Mouse (Mus musculus): ENCODE measurements around the gene Lima1.
"Not testable (repeated sequence)": the region's sequence is repeated elsewhere in the genome, so short reads cannot be mapped to it uniquely, and the experiment has no call there.

The Lima1 gene

DNA sequence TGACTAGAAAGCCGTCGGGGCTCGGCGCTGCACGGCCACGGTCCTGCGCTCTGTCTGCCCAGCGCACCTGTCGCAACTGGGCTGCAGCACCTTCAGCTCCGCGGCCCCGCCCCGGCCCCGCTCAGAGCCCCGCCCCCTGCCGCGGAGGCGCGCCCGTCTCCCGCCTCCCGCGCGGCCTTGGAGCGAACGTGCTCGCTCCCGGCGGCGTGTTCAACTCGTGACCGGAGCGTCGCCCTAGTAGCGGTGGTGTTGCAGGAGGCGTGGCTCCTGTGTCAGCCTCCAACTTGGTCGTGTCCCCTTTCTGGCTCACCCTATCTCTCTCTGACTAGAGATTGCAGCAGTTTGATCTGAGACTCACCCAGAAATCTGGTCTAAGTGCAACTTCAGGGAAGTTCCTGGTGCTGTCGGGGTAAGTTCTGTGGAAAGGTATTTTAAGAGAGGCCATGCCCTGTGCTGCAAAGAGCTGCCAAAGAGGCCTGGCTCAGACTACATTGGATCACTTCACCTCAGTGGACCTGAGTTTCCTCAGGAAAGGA lies at the start of gene Lima1:
Lima1 (minus strand) TSS at position 123 of the 536 bp plus-strand sequence.
- DNase-seq: peak; percentile 80

DNA sequence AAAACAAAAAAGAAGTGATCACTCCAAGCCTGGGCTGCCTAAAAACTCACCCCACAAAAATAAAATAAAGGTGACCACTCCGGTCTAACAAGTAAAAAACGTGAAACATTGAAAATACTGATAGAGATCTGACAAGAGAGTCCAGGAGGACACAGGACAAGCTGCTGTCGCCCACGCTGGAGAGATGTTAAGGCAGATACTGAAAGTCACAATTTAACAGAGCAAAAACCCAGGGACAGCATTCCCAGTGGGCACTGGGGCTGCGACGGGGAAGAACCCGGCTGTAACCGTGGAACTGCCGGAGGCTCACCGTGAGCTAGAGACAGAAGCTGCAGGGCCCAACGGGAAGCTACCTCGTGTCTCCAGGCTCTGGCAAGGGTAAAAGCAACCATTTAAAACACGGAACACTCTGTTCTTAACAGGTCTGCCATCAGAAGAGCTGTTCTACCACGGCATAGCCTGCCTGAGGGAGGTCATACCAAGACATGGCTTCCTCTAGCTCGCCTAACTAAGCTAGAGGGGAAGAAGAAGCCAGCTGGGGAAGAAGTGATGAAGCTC lies 44.4 kb upstream of the Lima1 start:
- no peak for DNase-seq

DNA sequence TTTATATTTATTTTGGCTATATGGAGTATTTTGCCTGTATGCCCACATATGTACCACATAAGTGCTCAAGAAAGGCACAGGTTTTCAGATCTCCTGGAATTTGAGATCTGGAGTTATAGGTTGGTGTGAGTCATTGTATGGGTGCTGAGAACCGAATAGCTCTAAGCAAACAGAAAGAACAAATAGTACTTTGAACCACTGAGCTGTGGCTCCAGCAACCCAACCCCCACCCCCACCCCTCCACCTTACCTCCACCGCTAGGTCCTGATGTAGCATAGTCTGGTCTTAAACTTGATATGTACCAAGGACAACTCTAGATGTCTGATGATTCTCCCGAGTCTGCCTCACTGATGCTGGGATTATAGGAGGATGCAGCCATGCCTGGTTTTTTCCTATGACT lies 42.0 kb upstream of the Lima1 start:
- no peak for DNase-seq

DNA sequence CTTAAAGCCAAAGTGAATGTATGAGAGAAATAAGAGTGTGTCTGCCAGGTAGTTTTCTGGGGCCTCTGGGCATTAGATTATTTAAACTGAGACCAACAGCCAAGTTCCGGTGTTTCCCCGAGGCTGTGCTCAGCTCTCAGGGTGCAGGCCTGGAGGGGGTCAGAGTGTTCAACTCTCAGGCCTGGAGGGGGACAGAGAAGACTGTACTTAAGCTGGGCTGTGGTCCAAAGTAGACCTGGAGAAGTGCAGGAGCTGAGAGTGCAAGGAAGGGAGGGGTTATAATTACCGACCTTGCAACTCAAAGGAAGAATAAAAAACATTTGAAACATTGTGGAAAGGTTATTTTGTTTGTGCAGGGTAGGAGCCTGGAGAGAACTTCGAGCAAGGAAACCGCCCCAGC lies 39.4 kb upstream of the Lima1 start:
- DNase-seq: no peak

DNA sequence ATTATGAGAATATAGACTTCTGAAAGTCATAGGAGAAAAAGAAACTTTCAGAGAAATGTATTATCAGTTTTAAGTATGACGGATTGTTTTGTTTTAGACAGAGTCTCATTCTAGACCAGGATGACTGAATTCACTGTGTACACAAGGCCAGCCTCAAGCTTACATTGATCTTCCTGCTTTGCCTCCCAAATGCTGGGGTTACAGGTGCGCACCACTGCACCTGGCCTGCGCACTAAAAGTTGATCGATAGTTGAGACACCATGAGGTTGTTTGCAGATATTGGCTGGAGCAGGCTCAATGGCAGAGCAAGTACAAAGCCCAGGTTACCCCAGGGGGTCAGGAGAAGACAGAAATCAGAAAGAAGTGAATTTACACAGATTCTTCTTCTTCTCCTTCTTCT lies 36.5 kb upstream of the Lima1 start:
- no peak for DNase-seq

DNA sequence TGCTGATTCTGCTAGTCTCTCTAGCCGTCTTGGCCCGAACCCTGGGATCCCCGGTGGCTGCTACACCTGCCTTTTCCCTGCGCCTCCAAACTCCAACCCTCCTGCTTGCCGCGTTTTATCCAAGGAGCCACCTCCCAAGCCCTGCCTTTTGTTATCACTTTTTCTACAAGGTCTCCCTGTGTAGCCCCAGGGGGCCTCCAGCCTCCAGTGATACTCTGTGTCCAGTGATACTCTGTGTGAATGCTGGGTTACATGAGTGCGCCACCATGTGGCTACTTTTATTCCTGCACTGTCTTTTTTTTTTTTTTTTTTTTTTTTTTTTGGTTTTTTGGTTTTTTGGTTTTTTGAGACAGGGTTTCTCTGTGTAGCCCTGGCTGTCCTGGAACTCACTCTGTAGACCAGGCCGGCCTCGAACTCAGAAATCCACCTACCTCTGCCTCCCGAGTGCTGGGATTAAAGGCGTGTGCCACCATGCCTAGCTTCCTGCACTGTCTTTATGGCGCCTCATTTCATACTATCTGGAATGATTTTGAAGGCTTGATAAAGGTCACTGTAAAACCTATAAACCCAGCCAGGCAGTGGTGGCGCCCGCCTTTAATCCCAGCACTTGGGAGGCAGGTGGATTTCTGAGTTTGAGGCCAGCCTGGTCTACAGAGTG lies 34.2 kb upstream of the Lima1 start:
- DNase-seq: peak; percentile 35

DNA sequence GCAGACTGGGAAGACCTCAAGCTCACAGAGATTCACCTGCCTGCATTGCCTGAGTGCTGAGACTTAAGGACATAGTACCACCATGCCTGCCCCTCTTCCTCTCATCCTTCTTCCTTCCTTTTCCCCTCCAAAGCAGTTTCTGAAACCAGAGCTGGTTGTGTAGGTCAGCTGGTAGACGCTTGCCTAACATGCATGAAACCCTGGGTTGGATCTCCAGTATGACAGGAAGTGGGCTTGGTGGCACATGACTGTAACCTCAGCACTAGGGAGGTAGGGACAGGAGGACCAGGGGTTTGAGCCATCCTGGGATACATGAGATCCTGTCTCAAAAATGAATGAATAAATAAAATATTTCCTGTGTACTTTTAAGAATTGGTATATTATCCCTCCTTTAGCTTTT lies 32.3 kb upstream of the Lima1 start:
- DNase-seq: no peak

DNA sequence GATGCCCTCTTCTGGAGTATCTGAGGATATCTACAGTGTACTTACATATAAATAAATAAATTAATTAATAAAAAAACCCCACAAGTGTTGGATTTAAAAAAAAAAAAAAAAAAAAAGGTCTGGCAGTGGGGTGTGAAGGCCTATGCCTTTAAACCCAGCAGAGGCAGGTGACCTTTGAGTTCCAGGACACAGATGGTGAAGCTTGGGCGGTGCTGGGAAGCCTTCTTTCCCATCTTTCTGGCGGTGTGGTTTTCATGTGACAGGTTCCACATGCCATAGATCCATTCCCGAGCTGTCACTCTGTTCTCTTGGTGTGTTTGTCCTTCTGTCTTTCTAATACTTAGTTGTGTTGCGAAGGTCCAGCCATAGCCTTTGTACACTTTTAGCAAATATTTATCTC lies 31.8 kb upstream of the Lima1 start:
- DNase-seq: no peak

DNA sequence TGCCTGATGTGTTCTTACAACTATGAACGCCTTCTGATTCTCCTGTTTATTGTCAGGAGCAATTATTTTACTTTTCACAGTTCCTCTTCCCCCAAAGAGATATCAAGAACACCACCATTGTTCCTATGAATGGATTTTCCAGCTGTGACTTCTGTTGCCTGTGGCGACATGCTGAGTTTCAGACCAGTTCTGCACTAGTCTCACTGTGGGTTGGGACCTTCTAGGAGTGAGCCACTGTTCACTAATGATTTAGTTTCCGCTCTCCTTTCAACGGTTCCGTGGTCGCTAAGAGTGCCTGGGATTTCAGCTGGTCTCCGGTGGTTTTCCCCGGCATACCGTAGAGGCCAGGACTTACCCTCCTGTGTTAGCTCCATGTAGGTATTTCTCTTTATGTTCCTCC lies 29.6 kb upstream of the Lima1 start:
- DNase-seq: no peak

DNA sequence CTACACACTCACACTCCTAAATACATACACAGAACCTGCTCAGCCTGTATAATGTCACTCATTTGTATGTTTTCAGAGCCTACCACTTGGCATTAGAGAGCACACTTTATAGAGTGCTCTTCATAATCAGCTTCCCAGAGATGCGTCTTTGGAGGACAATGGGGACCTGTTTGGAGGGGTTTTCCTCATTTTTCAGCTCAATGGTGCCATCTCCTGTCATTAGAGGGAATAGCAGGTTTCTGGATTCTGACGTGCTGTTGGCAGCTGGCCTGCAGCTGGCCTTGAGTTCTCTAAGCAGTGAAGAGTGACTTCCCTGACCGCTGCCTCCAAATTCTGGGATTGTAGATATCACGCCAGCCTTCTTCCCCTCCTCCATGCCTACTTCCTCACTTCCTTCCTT lies 29.1 kb upstream of the Lima1 start:
- DNase-seq: peak; percentile 57

DNA sequence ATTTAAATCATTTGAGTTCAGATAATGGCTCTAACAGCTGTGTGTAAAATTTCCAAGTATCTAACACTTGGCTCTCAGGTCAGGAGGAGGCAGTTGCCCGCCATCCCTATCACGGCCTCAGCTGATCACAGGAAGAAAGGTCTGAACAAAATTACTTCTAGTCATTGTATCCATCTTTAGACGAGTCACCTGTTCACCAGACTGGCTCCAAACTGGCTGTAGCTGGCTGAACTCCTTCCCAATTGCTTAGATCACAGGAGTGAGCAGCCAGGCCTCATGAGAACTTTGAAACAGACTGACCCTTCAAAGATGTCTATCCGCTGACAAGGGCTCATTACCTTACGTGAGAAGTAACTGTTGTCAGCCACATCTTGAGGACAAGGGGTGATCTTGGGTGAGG lies 28.0 kb upstream of the Lima1 start:
- DNase-seq: no peak

DNA sequence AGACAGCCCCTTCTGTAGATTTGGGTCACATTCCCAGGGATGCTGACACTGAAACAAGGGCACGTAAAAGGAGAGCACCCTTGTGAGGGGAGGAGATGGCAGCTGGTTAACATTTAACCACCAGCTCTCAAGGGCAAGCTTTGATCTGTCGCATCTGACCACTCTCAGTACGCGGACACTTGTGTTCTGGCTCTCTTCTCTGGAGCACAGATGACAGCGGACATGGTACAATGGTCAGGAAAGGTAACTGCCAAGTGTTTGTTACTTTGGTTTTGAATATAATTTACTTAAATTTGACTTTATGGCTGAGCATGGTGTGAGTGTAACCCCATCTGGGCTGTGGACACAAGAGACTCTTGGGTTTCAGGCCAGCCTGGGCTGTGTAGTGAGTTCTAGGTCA lies 27.5 kb upstream of the Lima1 start:
- no peak for DNase-seq

DNA sequence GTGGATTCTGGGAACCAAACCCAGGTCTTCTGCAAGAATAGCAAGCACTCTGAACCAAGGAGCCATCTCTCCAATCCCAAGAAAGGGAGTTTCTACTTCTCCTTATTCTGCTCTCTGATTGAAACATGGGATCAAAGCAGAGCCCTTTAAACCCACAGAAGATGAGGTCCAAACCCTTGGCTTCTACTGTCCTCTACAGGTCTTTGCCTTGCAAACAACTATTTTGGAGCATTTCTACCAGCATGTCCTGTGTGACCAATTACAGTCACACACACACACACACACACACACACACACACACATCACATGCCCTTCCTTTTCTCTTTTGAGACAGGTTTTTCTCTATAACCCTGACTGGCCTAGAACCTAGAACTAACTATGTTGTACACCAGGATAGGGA lies 21.4 kb upstream of the Lima1 start:
- no peak for DNase-seq

DNA sequence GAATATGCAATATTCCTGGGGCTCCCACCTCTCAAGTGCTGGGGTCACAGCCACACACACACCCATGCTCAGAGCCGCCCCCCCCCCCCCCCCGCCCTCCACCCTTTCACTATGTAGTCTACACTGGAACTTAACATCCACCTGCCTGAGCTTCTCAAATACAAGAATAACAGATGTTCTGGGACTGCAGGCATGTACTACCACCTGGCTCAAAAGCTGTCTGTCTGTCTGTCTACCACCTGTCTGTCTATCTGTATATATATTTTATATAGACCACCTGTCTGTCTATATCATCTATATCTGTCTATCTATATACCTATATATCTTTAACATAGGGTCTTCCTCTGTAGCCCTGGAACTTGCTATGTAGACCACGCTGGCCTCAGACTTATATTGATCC lies 16.1 kb upstream of the Lima1 start:
- DNase-seq: no peak

DNA sequence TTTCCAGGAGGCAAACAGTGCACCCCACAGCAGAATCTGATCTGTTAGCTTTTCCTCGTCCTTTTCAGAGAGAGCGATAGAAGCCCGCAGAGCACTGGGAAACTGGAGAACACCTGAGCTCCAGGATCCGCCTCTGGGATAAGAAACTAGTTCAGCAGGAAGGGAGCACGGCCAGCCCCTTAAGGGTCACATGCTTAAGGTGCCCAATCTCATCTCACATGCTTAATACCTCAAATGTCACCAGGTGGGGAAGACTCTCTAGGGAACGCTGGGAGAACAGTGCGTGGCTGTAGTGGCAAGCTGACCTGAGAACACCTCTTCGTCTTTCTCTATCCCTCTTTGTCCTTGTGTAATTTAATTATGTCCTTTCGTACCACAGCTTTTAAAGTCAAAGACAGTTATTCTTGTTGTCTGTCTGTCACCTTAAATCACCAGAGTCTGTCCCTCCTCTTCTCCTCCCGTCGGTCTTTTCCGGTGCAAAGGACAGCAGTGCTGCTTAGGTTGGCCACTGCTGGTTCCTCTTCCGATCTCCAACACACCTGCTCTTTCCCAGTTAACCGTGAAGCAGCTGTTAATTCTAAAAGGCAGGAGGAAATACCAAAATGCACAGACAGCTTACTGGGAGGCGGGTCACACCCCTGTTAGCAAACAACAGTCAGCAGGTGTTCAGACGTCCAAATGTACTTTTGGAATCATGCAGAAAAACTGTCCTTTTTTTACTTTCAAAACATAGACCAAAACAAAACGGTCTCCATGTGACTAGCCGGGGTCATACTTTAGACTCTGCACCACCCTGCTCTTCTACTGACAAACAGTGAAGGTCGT lies 15.4 kb upstream of the Lima1 start:
- no peak for DNase-seq

DNA sequence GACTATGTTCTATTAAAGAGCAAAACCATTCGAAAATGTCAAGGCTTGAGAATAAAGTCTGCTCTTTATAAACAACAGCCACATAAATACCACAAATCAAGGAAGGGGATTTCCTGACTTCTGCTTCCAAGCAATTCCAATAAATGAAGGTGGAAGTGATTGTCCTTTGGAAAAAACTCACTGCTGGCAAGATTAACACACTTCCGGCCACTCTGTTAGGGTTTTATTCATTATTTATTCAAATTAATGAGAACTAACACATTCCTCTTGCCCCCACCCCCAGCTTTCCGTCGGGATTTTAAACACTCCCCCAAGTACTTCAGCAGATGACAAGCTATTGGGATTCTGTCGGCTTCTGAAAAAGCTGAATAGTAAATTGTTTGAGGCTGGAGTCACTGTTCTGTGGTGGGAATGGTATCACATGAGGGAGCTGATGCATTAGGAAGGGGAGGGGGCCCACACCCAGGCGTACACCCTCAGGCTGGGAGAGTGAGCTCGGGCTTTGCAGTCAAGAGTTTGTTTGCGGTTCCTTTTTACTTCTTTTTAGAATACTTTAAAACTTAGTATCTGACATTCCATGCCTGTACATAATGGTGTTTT lies 14.1 kb upstream of the Lima1 start:
- DNase-seq: no peak

DNA sequence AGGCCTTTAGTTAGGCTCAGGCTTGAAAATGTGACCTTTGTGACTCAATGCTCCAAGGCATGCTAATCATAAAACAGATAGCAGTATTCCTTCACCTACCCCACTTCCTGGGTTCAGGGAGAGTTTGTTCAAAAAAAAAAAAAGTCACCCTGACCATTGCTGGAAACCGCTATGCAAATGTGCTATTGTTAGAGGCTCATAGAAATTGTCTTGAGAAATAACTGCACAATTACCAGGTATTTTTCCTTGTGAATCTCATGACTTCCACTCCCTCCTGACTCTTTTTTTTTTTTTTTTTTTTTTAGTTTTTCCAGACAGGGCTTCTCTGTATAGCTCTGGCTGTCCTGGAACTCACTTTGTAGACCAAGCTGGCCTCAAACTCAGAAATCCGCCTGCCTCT lies 11.9 kb upstream of the Lima1 start:
- not testable (repeated sequence) for DNase-seq

DNA sequence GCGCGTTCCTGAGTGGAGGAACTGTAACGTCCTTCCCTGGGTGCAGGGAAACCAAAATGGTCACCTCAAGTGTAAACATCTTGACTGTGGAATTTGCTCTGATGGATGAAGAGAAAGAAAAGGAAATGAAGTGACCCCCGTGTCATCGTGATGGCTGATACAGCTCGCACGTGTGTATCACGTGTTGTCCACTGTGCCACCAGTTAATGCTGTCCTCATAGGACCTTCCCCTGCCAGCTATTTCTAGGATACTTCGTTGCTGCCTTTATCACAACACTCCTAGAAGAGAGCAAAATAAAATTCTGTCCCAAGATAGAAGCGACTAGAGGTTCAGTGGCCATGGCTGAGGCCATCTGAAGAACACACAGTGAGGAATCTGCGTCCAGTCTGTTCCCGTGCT lies 8.8 kb upstream of the Lima1 start:
- DNase-seq: no peak

DNA sequence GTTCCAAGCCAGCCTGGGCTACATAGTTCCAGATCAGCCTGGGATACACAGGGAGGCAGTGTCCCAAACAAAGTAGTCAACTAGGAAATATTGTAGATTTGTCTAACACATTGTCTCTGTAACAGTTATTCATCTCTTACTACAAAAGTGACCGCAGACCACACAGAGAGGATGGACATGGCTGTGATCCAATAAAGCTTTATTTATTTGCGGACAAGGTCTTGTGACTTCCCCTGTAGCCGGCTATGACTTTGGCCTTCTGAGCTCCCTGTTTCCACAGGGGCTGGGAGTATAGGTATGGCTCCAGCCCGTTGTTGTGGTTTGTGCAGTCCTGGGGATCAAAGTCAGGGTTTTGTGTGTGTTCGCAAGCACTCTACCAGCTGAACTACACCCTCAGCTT lies 3.3 kb upstream of the Lima1 start:
- DNase-seq: no peak

DNA sequence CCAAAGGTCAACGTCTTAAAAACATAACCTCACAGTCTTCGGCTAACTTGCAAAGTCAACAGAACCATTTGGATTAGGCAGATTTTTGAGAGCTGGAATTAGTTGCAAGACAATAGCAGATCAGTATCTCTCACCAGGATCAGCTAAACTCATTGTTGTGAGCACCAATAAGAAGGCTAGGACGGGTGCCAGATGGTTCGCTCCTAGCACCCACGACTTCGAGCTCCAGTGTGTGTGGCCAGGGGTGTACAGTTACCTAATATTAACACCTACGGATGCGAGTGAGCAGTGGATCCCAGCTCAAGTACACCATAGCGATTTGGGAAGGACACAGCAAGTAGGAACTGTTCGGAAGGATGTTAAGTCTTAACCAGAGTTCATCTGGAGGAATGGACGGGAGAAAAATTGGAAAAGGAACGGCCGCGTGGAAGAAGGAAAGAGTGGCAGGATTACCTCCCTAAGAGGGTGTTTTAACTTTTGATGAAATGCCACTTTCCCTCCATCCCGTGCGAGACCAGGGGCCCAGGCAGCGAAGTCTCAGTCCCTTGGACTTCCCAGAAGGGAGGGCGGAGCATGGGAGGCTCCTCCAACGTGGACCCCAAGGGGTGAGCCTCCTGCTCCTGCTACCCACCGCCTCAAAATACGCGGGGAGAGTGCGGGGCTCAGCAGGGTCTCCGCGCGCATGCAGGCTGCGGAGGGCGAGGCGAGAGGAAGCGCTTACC lies 483 bp downstream of the Lima1 start:
- DNase-seq: peak; percentile 38

DNA sequence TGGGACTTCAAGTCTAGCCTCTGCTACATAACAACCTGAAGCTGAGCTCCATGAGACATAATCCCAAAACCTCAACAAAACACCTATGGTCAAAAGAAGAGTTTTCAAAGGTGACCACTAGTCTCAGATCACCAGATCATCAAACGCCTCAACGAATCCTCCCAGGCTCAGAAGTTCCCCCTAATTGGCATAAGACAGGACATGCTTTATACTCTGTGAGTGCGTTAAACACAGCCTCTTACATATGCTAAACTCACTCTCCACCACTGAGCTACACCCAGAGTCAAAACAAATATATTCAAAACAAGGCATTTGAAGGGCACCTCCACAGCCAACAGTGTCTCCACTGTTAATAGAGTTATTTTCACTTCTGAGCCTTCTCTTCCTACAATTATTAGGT lies 2.7 kb downstream of the Lima1 start:
- no peak for DNase-seq

DNA sequence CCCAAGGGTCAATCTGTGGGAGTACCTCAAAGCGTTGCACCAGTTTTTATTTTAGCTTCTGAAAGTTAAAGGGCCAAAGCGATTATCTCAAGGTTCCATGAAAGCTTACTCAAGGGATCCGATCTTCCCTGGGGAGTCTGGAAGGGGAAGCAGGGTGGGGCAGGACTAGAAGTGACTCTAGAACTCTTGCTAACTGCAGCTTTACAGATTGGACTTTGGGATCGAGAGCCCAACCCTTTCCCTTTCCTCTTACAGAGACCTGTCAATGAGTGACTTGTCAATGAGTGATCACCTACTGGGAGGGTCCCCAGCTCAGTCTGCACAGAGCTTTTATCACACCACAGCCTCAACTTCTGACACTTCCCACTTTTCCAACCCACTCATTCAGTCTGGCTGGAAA lies 7.6 kb downstream of the Lima1 start:
- no peak for DNase-seq

Measured in cerebellum, adult 9-10 months (tissue).